Mouse (Mus musculus) embryonic facial prominence, embryonic 15.5 days (tissue): ENCODE measurements around the gene Lgals3bp. TPM values are rescaled to one million over a fixed set of nuclear protein-coding genes. Genes with fewer than 3 reads are reported as not detected.
"Not testable (repeated sequence)": the region's sequence is repeated elsewhere in the genome, so short reads cannot be mapped to it uniquely, and the experiment has no call there.

Experiments
- ATAC-seq: fragments of 200-750 bp; cut with Nextera tagmentation; 2 replicates; pipeline ENCODE4 v1.8.0; 2017; ENCODE audit warnings: low read depth, moderate TSS enrichment; ENCODE audit not compliant: insufficient number of reproducible peaks, low FRiP score, low TSS enrichment
- H3K27ac ChIP-seq: fragments of 300-500 bp; sonication (generic); replicated peaks from 2 replicates; pipeline ENCODE4 v1.5.1; 2015; ENCODE audit warnings: mild to moderate bottlenecking, inconsistent platforms
- H3K27me3 ChIP-seq: fragments of 300-500 bp; sonication (generic); 2 replicates; pipeline ENCODE4 v1.6.1; 2015; ENCODE audit warnings: inconsistent platforms
- H3K36me3 ChIP-seq: fragments of 300-500 bp; sonication (generic); 2 replicates; pipeline ENCODE4 v1.6.1; 2015; ENCODE audit warnings: mild to moderate bottlenecking, inconsistent platforms
- H3K4me1 ChIP-seq: fragments of 300-500 bp; sonication (generic); 2 replicates; pipeline ENCODE4 v1.6.1; 2015; ENCODE audit warnings: inconsistent platforms
- H3K4me2 ChIP-seq: fragments of 300-500 bp; sonication (generic); replicated peaks from 2 replicates; pipeline ENCODE4 v1.6.1; 2015; ENCODE audit warnings: mild to moderate bottlenecking, inconsistent platforms
- H3K4me3 ChIP-seq: fragments of 300-500 bp; sonication (generic); replicated peaks from 2 replicates; pipeline ENCODE4 v1.5.1; 2015; ENCODE audit warnings: mild to moderate bottlenecking, inconsistent platforms
- H3K9ac ChIP-seq: fragments of 300-500 bp; sonication (generic); 2 replicates; pipeline ENCODE4 v1.6.1; 2015; ENCODE audit warnings: inconsistent platforms
- H3K9me3 ChIP-seq: fragments of 300-500 bp; sonication (generic); replicated peaks from 2 replicates; pipeline ENCODE4 v1.6.1; 2016; ENCODE audit warnings: inconsistent platforms
- WGBS: fragments of 180-500 bp; shearing (Covaris S2); methylation state at CpG from one replicate; pipeline ENCODE4 v1.1.7; 2015; 5-methylcytosine and 5-hydroxymethylcytosine counted together
- polyA plus RNA-seq: library from polyadenylated mRNA; unstranded; fragments of >200 nt; fragmentation: Nextera tagmentation; extraction: Ambion mirVana; gene quantifications from 2 replicates; pipeline ENCODE4 v1.2.1, GENCODE M21; 2015

Gene Lgals3bp
- polyA plus RNA-seq, 1 experiment from 2014 or later: 19.8 TPM

DNA sequence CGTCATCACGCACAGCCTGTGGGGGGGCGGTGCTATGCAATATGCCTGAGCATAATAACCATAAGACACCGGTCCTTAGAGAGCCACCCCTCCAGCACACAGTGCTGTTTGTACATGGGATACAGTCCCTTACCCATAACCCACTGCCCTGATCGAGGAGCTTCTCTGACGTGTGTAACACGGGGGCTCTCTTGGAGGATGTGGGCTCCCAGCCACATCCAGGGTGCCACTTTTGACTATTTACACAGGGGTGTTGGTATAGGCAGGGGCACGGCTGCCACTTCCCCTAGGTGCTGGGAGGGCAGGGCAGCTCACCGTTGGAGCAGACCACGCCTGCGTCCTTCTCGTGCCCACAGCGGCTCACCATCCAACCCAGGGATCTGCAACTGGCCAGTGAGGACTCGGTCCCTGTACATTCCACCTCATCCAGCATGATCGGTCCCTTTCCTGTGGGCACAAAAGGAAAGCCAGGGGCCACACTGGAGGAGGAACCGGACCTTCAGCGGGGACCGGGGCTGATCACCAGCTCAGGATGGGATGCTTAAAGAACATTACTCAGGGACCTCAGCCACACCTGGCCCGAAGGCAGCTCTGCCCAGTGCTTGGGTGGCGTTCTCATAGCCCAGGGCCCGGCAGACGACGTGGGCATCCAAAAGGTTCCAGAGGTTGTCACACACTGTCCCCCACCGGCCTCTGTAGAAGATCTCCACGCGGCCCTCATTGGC is 3.9 kb downstream of the Lgals3bp start:
- Histone ChIP-seq H3K27me3 (no peaks in the 10 kb centered on the region), H3K9ac (no peak overlapping the region), H3K9me3 (no peaks in the 10 kb centered on the region), H3K27ac (no peak overlapping the region), H3K36me3 (0 out of 2 replicates have a peak, but pooled peaks cover 7% of the 10 kb centered on the region), H3K4me3 (no peak overlapping the region), H3K4me2 (no peak overlapping the region), H3K4me1 (peaks cover 21% of the 10 kb centered on the region)
- no peak for ATAC-seq
- 90% methylated on average over 26 of the region's 26 CpGs for WGBS

GRCm38 (mm10) chr11:118394538-118394937 is 7.4 kb downstream of the Lgals3bp start:
- H3K27ac ChIP-seq: 0 out of 2 replicates have a peak overlapping the region, but pooled peaks have one; percentile 34
- 0 out of 2 replicates have a peak, but pooled peaks cover 7% of the 10 kb centered on the region for H3K36me3 ChIP-seq
- no peaks in the 10 kb centered on the region for H3K27me3 ChIP-seq
- H3K9me3 ChIP-seq: no peaks in the 10 kb centered on the region
- no peak overlapping the region for H3K9ac ChIP-seq
- H3K4me1 ChIP-seq: no peaks in the 10 kb centered on the region
- H3K4me3 ChIP-seq: no peak overlapping the region
- no peak for ATAC-seq
- H3K4me2 ChIP-seq: no peak overlapping the region
- 50% methylated on average over 6 of the region's 6 CpGs for WGBS

DNA sequence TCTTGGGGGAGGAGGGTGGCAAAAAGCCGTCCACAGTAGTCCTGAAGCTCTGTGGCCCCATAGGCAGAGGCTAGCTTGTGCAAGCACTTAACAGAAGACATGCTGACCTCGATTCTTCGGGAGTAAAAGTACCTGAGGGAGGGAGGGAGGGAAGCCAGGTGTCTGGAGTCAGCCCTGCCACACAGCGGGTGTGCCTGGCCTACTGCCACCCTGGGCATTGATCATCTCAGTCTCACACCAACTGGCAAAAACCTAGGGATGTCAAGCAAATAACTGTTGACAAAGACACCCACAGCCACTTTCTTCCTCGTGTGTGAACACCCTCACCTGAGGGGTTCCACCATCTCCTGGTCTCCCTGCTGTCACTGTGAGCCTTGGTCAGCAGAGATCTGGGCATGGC is 7.9 kb downstream of the Lgals3bp start:
- no peak overlapping the region for H3K27ac ChIP-seq
- no peak for ATAC-seq
- WGBS: 70% methylated on average over 5 of the region's 5 CpGs
- no peak overlapping the region for H3K4me2 ChIP-seq
- no peak overlapping the region for H3K4me3 ChIP-seq
- no peaks in the 10 kb centered on the region for H3K27me3 ChIP-seq
- no peak overlapping the region for H3K9ac ChIP-seq
- H3K36me3 ChIP-seq: 0 out of 2 replicates have a peak, but pooled peaks cover 7% of the 10 kb centered on the region
- no peaks in the 10 kb centered on the region for H3K4me1 ChIP-seq
- no peaks in the 10 kb centered on the region for H3K9me3 ChIP-seq

DNA sequence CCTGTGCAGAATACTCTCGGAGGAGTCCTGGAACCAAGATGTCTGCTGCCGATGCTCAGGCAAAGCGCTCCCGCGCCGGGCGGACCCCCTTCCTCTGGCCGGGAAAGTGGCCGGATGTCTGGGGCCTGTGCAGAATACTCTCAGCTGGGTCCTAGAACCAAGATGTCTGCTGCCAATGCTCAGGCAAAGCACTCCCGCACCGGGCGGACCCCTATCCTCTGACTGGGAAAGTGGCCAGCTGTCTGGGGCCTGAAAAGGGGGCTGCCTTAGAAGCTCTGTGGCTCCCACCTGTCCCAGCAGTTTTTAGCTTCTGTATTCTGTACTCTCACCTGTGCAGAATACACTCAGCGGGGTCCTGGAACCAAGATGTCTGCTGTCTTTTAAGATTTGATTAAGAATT is 14.1 kb downstream of the Lgals3bp start:
- H3K27ac ChIP-seq, H3K4me3 ChIP-seq, H3K9ac ChIP-seq, H3K4me1 ChIP-seq, H3K36me3 ChIP-seq, H3K4me2 ChIP-seq, H3K9me3 ChIP-seq, ATAC-seq, H3K27me3 ChIP-seq: not testable (repeated sequence)
- WGBS: 89% methylated on average over 13 of the region's 13 CpGs

GRCm38 (mm10) chr11:118379251-118380009 is 22.5 kb downstream of the Lgals3bp start:
- H3K4me1 ChIP-seq: peaks cover 24% of the 10 kb centered on the region
- no peak overlapping the region for H3K27ac ChIP-seq
- H3K9ac ChIP-seq: no peak overlapping the region
- no peak overlapping the region for H3K4me3 ChIP-seq
- no peaks in the 10 kb centered on the region for H3K27me3 ChIP-seq
- no peaks in the 10 kb centered on the region for H3K9me3 ChIP-seq
- H3K36me3 ChIP-seq: no peaks in the 10 kb centered on the region
- peak; percentile 81 for ATAC-seq
- H3K4me2 ChIP-seq: no peak overlapping the region
- 34% methylated on average over 11 of the region's 11 CpGs for WGBS

GRCm38 (mm10) chr11:118378656-118379055 is 23.2 kb downstream of the Lgals3bp start:
- no peaks in the 10 kb centered on the region for H3K9me3 ChIP-seq
- H3K4me2 ChIP-seq: no peak overlapping the region
- H3K4me1 ChIP-seq: peaks cover 24% of the 10 kb centered on the region
- H3K4me3 ChIP-seq: no peak overlapping the region
- no peaks in the 10 kb centered on the region for H3K27me3 ChIP-seq
- no peak overlapping the region for H3K27ac ChIP-seq
- ATAC-seq: no peak
- 83% methylated on average over 6 of the region's 6 CpGs for WGBS
- H3K36me3 ChIP-seq: no peaks in the 10 kb centered on the region
- no peak overlapping the region for H3K9ac ChIP-seq

DNA sequence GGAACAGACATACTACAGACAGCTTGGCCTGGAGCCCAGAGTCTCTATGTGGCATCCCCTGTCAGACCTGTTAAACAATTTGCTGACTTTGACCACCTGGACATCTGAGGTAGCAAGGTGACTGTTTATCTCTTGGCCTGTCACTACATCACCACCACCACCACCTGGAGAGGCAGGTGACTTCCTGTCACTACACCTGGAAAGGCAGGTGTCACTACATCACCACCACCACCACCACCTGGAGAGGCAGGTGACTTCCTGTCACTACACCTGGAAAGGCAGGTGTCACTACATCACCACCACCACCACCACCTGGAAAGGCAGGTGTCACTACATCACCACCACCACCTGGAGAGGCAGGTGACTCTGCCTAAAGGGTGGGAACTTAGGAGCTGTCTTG is 25.6 kb downstream of the Lgals3bp start:
- H3K36me3 ChIP-seq, H3K27me3 ChIP-seq, ATAC-seq, H3K9ac ChIP-seq, H3K9me3 ChIP-seq, H3K4me2 ChIP-seq, H3K4me3 ChIP-seq, H3K27ac ChIP-seq: not testable (repeated sequence)
- H3K4me1 ChIP-seq: peaks cover 43% of the 10 kb centered on the region

- no peak overlapping the region for H3K9ac ChIP-seq
- no peak for ATAC-seq
- H3K4me3 ChIP-seq: no peak overlapping the region
- WGBS: 57% methylated on average over 5 of the region's 5 CpGs
- H3K27me3 ChIP-seq: no peaks in the 10 kb centered on the region
- no peaks in the 10 kb centered on the region for H3K36me3 ChIP-seq
- no peak overlapping the region for H3K27ac ChIP-seq
- H3K9me3 ChIP-seq: no peaks in the 10 kb centered on the region
- no peak overlapping the region for H3K4me2 ChIP-seq
- H3K4me1 ChIP-seq: peaks cover 45% of the 10 kb centered on the region
These were observed 26.0 kb downstream of the Lgals3bp start for GRCm38 (mm10) chr11:118375881-118376280.

DNA sequence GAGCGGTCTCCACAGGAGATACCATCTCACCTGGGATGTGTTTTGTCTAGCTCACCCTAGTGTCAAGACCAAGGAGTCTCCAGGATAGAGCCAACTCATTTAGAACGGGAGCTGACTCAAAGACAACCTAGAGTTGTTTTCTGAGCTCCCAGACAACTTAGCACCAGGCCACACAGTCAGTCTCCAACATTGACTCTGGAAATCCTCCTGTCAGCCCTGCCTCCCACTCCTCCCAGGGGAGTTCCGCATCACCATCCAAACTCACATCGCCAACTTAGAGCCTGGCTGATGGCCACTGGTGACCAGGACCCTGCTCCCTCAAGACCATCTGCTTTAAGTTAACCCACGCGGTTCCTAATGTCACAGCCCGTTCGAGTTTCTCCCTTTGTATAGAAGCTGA is 26.4 kb downstream of the Lgals3bp start:
- Histone ChIP-seq H3K4me3 (no peak overlapping the region), H3K4me2 (no peak overlapping the region), H3K9me3 (no peaks in the 10 kb centered on the region), H3K27ac (no peak overlapping the region), H3K9ac (no peak overlapping the region), H3K4me1 (peaks cover 45% of the 10 kb centered on the region), H3K27me3 (no peaks in the 10 kb centered on the region), H3K36me3 (no peaks in the 10 kb centered on the region)
- 63% methylated on average over 8 of the region's 8 CpGs for WGBS
- ATAC-seq: no peak

- Histone ChIP-seq H3K4me1 (peaks cover 44% of the 10 kb centered on the region), H3K4me2 (no peak overlapping the region), H3K36me3 (no peaks in the 10 kb centered on the region), H3K9me3 (no peaks in the 10 kb centered on the region), H3K27ac (no peak overlapping the region), H3K4me3 (no peak overlapping the region), H3K27me3 (no peaks in the 10 kb centered on the region), H3K9ac (no peak overlapping the region)
- no peak for ATAC-seq
These were observed 26.9 kb downstream of the Lgals3bp start for GRCm38 (mm10) chr11:118375006-118375405.

- H3K27ac ChIP-seq: no peak overlapping the region
- H3K9me3 ChIP-seq: no peaks in the 10 kb centered on the region
- H3K9ac ChIP-seq: no peak overlapping the region
- H3K4me3 ChIP-seq: no peak overlapping the region
- H3K27me3 ChIP-seq: no peaks in the 10 kb centered on the region
- no peak overlapping the region for H3K4me2 ChIP-seq
- H3K36me3 ChIP-seq: no peaks in the 10 kb centered on the region
- WGBS: 72% methylated on average over 5 of the region's 5 CpGs
- peaks cover 39% of the 10 kb centered on the region for H3K4me1 ChIP-seq
- no peak for ATAC-seq
These were observed 27.4 kb downstream of the Lgals3bp start for GRCm38 (mm10) chr11:118374506-118374905.
